Mouse (Mus musculus) megakaryocyte, embryonic 14.5 days (primary cell): ENCODE measurements around the gene Helt.

Source experiments
- FLI1 ChIP-seq: IDR thresholded peaks from 2 replicates; pipeline ENCODE4 v1.6.1; 2012; ENCODE audit warnings: low read length, inconsistent platforms, mixed read lengths
- GATA1 ChIP-seq: IDR thresholded peaks from 3 replicates; pipeline ENCODE4 v1.6.1; 2012; ENCODE audit warnings: mixed read lengths, low read length, inconsistent platforms, borderline replicate concordance

GRCm38 (mm10) chr8:46281536-46281935 is 12.9 kb downstream of the Helt start:
- TF ChIP-seq GATA1 = no peak
- TF ChIP-seq FLI1 = no peak
